Mouse (Mus musculus): ENCODE data around the gene Hexb. TPM values are rescaled to one million over a fixed set of nuclear protein-coding genes. Genes with fewer than 3 reads are reported as not detected.

Hexb gene
- 23.9 and 34.6 TPM in 2 replicates for polyA plus RNA-seq (2015; fragmentation: Nextera tagmentation; extraction: Ambion mirVana)

DNA sequence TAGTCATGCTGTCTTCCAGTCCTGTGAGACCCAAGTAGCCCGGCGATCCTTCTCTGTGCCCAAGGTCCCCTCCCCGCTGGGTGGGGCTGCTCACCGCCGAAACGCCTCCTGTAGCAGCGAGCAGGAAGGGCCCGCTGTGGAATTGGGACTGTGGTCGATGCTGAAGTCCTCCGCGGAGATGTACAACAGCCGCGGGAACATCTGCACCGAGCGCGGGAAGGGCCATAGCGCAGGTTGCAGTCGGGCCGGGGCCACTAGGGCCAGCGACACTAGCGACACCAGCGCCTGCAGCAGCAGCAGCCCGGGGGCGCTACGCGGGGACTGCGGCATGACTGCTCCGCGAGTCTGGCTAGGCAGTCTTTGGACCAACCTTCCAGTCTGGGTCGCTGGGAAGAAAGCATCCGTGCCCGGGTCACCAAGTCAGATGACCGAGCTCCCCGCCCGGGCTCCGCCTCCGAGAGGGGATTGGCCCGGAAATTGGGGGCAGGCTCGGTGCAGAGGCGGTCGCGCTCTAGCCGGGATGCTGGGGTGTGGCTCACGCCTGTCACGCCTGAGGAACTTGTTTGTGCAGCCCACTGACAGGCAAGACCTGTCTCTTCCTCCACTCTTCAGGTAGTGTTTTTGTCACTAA is at the start of gene Hexb:
Gene Hexb, minus strand, starts transcription at position 426 of the 631 bp plus-strand sequence.

DNA sequence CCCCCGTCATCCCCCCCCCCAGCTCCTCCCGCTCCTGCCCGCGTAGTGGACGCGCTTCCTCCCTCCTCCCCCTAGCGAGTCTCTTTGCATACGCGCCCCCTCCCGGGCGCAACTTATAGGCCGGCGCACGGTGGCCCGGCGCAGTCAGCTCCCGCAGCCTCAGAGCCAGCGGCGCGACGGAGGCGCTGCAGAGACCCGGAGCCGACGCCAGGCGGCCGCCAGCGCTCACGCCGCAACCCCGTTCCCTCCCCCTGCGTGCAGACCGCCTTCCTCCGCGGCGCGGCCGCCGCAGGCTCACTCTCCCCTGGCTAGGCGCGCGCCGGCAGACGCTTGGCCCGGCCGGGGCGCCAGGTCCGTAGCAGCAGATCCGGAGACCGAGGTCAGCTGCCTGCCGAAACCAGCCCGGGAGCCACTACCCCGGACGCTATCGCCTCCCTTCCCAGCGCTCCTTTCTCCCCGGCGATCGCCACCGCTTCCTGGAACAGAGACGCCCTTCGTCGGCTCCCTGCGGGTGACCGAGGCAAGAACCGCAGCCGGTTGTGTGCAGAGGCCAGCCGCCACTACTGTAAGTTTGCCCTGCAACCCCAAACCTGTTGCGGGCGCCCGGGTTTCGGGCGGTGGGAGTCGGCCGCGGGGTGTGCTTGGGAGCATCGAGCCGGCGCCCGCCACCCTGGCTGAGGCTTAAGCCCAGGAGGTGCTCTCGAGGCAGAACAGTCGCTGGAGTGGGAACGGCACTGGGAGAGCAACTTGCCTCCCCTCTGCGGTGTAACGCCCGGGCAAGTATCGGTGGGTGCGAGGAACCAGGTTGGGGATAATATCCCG is 43.0 kb upstream of the Hexb start, which contains the start of gene Enc1:
Gene Enc1, plus strand, starts transcription at position 141 of the 822 bp plus-strand sequence.

DNA sequence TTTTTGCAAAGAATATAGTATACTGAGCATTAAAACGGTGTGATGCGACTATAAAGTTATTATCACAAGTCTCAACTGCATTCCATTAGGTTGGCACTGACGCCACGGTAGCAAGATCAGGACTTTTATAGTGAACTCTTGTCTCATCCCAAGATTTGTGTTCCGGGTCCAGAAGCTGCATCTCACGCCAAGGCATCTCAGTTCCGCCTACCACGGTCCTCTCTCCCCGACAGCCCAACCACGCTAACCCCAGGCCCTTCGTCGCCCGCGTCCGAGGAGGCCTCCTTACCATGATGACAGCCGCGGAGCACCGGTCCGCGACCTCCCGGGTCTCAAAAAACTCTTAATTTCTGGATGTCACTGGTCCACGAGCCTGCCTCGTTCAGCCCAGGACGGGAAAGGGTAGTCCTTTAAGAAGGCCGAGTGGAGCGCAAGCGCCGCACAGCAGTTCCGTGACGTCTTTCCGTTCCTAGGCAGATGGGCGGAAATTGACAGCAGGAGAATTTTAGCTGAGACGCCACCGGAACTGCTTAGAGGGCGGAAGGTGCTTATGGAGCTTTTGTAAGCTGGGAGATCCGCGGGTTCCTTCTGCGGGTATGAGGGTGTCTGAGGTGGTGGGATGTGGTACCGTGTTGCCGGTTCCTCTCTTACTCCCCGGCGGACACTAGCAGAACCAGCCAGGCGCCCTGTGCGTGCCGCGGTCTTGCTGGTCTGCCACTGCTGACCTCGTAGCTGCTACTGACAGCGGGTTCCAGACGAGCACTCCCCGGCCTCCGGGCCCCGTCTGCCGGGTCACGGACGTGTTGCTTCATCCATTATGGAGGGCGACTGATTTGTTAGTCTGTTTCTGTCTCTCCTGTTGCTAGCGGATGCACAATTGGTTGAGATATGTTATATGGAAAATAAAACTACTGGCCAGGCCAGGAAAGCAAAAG is 60.4 kb downstream of the Hexb start, which contains the start of the genes Gfm2 and Nsa2:
Gene Gfm2, plus strand, starts transcription at position 472 of the 935 bp plus-strand sequence.
Gene Nsa2, minus strand, starts transcription at position 472 of the 935 bp plus-strand sequence.

Other genes with a start within 250 kb of the Hexb start
- gene 1700029F12Rik, start 164.0 kb downstream of the Hexb start, polyA plus RNA-seq (2015; fragmentation: Nextera tagmentation; extraction: Ambion mirVana): not detected in 2 replicates
- gene Fam169a, start 131.1 kb downstream of the Hexb start, polyA plus RNA-seq (2015; fragmentation: Nextera tagmentation; extraction: Ambion mirVana): 0.94 and 1.0 TPM in 2 replicates
- gene Gm6169, start 99.1 kb downstream of the Hexb start, polyA plus RNA-seq (2015; fragmentation: Nextera tagmentation; extraction: Ambion mirVana): 1.9 and 2.4 TPM in 2 replicates
- 17.0 and 17.6 TPM in 2 replicates for gene Gfm2, start 60.4 kb downstream of the Hexb start, polyA plus RNA-seq (2015; fragmentation: Nextera tagmentation; extraction: Ambion mirVana)
- gene Nsa2, start 60.4 kb downstream of the Hexb start, polyA plus RNA-seq (2015; fragmentation: Nextera tagmentation; extraction: Ambion mirVana): 54.2 and 56.4 TPM in 2 replicates
- gene Enc1, start 42.7 kb upstream of the Hexb start, polyA plus RNA-seq (2015; fragmentation: Nextera tagmentation; extraction: Ambion mirVana): 1.9 and 2.5 TPM in 2 replicates

Measured in spleen, postnatal 0 days (tissue).